Mouse (Mus musculus): ENCODE measurements around the gene Pbld1. TPM values are rescaled to one million over a fixed set of nuclear protein-coding genes. Genes with fewer than 3 reads are reported as not detected.

The Pbld1 gene
- polyA plus RNA-seq, 1 experiment from 2014 or later = 0.75 TPM

DNA sequence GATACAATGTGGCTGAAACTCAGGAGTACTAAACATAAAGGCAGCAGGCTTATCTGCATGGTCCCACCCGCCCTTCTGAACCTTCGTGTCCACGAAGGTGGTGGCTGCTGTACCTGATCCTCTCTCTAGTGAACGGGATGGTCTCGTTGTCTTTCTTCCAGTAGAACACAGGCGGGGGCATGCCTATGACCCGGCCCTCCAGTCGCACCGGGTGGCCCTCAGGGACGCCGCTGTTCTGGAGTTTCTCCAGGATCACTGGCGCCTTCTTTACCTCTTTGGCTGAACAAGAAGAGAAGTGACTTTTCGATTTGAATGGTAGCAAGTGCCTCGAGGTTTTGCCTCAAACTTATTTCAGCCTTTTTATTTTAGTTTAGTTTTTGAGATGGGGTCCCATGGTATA lies 60.0 kb downstream of the Pbld1 start:
- Histone ChIP-seq H3K36me3 (ENCODE audit: control insufficient read depth, insufficient read depth, low read length) (no peaks in the 10 kb centered on the region), H3K27me3 (replicated peaks; ENCODE audit: control insufficient read depth, insufficient read depth, low read length) (no peaks in the 10 kb centered on the region), H3K4me1 (ENCODE audit: control insufficient read depth, insufficient read depth, low read depth, low read length) (no peaks in the 10 kb centered on the region), H3K9ac (ENCODE audit: low read depth, low read length) (no peak overlapping the region), H3K9me3 (ENCODE audit: control insufficient read depth, low read length) (no peaks in the 10 kb centered on the region), H3K4me3 (ENCODE audit: low read length) (no peak overlapping the region), H3K4me2 (ENCODE audit: low read length) (no peak overlapping the region), H3K27ac (ENCODE audit: low read depth, low read length) (no peak overlapping the region)
- WGBS = 75% methylated on average over 14 of the region's 14 CpGs
- ATAC-seq = no peak

DNA sequence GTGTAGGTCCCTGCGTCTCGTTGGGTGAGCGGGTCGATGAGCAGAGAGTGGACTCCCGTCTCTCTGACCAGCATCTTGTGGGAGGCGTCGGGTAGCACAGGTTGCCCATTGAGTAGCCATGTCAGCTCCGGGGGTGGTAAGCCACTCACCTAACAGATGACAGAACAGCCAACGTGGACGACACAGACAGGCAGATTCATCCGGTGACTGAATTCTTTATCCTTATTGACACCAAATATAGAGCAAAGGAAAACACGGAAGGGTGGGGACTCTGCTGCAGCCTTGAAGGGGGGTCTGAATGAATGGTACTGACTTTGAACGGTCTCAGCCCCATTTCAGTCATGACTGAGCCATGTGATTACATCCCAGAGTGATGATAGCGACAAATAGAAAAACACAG lies 62.0 kb downstream of the Pbld1 start:
- no peak overlapping the region for H3K4me2 ChIP-seq (ENCODE audit: low read length)
- H3K27ac ChIP-seq (ENCODE audit: low read depth, low read length) = no peak overlapping the region
- H3K9ac ChIP-seq (ENCODE audit: low read depth, low read length) = no peak overlapping the region
- no peaks in the 10 kb centered on the region for H3K4me1 ChIP-seq (ENCODE audit: control insufficient read depth, insufficient read depth, low read depth, low read length)
- no peaks in the 10 kb centered on the region for H3K9me3 ChIP-seq (ENCODE audit: control insufficient read depth, low read length)
- peak; percentile 27; the same call in 1 of the 2 replicates for ATAC-seq
- 86% methylated on average over 14 of the region's 14 CpGs for WGBS
- H3K4me3 ChIP-seq (ENCODE audit: low read length) = no peak overlapping the region
- H3K27me3 ChIP-seq (replicated peaks; ENCODE audit: control insufficient read depth, insufficient read depth, low read length) = no peaks in the 10 kb centered on the region
- no peaks in the 10 kb centered on the region for H3K36me3 ChIP-seq (ENCODE audit: control insufficient read depth, insufficient read depth, low read length)

DNA sequence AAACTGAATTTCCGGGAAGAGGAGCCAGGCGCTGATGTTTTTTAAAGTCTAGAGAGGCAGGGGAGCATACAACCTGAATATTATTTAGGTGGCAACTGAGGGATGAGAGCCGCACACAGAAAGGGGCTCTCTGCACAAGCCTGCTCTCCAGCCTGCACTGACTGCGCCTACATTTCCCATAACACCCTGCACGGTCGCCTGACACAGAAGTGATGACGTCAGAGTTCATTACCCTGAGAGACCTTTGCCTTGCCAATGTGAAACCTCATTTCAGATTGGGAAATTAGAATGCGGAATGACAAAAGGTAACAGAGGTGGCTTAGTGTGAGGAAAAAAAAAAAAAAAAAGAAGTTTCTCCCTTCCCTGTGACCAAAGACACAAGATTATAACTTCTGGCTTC lies 62.6 kb downstream of the Pbld1 start:
- no peaks in the 10 kb centered on the region for H3K36me3 ChIP-seq (ENCODE audit: control insufficient read depth, insufficient read depth, low read length)
- H3K27me3 ChIP-seq (replicated peaks; ENCODE audit: control insufficient read depth, insufficient read depth, low read length) = no peaks in the 10 kb centered on the region
- no peaks in the 10 kb centered on the region for H3K4me1 ChIP-seq (ENCODE audit: control insufficient read depth, insufficient read depth, low read depth, low read length)
- H3K9me3 ChIP-seq (ENCODE audit: control insufficient read depth, low read length) = no peaks in the 10 kb centered on the region
- no peak overlapping the region for H3K27ac ChIP-seq (ENCODE audit: low read depth, low read length)
- WGBS = 33% methylated on average over 8 of the region's 8 CpGs
- H3K4me3 ChIP-seq (ENCODE audit: low read length) = no peak overlapping the region
- no peak overlapping the region for H3K9ac ChIP-seq (ENCODE audit: low read depth, low read length)
- H3K4me2 ChIP-seq (ENCODE audit: low read length) = no peak overlapping the region
- ATAC-seq = peak; percentile 79

DNA sequence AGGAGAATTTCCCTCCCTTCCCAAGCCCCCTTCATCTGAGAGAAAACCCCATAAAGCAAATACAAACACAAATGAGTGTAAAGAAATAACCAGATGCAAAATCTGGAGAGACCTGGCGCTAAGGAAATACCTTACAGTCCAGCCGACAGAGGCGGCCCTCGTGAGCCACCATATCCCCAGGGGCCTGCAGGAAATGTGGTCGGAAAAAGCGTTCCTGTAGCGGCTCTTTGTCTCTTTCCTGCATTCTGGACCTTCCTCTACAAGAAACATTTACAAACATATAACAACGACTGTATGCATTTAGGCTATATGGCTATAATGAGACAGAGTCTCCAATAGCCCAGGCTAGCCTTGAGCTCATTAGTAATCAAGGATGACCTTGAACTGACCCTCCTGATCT lies 63.2 kb downstream of the Pbld1 start:
- H3K27me3 ChIP-seq (replicated peaks; ENCODE audit: control insufficient read depth, insufficient read depth, low read length) = no peaks in the 10 kb centered on the region
- no peak overlapping the region for H3K4me3 ChIP-seq (ENCODE audit: low read length)
- WGBS = 87% methylated on average over 8 of the region's 8 CpGs
- H3K4me1 ChIP-seq (ENCODE audit: control insufficient read depth, insufficient read depth, low read depth, low read length) = no peaks in the 10 kb centered on the region
- H3K9me3 ChIP-seq (ENCODE audit: control insufficient read depth, low read length) = no peaks in the 10 kb centered on the region
- H3K36me3 ChIP-seq (ENCODE audit: control insufficient read depth, insufficient read depth, low read length) = no peaks in the 10 kb centered on the region
- H3K27ac ChIP-seq (ENCODE audit: low read depth, low read length) = no peak overlapping the region
- ATAC-seq = no peak
- H3K9ac ChIP-seq (ENCODE audit: low read depth, low read length) = no peak overlapping the region
- no peak overlapping the region for H3K4me2 ChIP-seq (ENCODE audit: low read length)

DNA sequence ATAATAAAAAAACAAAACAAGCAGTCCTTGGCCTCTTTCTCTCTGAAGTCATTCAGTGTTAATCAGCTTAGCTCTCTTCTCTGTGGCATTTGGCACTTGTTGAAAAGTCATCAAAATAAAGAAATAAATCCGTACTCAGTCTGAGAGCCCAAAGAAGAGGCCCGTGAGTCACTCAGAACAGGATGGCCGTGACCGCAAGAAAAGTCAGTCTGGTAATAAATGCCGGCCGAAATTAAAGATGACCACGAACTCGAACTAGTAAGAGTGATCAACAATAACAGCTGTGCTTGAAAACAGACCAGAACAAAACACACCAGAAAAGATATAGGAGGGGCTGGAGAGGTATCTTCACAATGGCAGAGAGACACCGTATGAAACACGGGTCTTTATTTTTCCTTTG lies 64.1 kb downstream of the Pbld1 start:
- no peak overlapping the region for H3K27ac ChIP-seq (ENCODE audit: low read depth, low read length)
- no peaks in the 10 kb centered on the region for H3K9me3 ChIP-seq (ENCODE audit: control insufficient read depth, low read length)
- H3K4me2 ChIP-seq (ENCODE audit: low read length) = no peak overlapping the region
- no peak overlapping the region for H3K4me3 ChIP-seq (ENCODE audit: low read length)
- no peak for ATAC-seq
- H3K27me3 ChIP-seq (replicated peaks; ENCODE audit: control insufficient read depth, insufficient read depth, low read length) = no peaks in the 10 kb centered on the region
- 93% methylated on average over 10 of the region's 10 CpGs for WGBS
- no peaks in the 10 kb centered on the region for H3K36me3 ChIP-seq (ENCODE audit: control insufficient read depth, insufficient read depth, low read length)
- no peak overlapping the region for H3K9ac ChIP-seq (ENCODE audit: low read depth, low read length)
- no peaks in the 10 kb centered on the region for H3K4me1 ChIP-seq (ENCODE audit: control insufficient read depth, insufficient read depth, low read depth, low read length)

DNA sequence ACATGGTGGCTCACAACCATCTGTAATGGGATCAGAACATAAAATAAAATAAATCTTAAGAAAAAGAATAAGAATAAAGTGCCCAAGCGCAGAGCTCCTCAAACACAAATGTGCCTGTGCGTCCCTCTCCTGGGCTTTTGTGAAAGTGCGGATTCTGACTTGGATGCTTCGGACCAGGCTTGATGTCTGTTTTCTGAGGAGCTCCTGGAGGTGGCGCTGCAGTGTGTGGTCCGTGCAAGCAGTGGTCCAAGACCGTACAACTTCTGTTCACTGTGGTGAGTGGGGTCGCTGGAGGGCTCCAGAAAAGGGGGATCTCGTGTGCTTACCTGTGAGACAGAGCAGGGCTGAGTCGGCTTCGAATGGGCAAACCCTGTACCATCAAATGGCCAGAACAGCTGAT lies 65.4 kb downstream of the Pbld1 start:
- Histone ChIP-seq H3K9ac (ENCODE audit: low read depth, low read length) (no peak overlapping the region), H3K9me3 (ENCODE audit: control insufficient read depth, low read length) (no peaks in the 10 kb centered on the region), H3K4me1 (ENCODE audit: control insufficient read depth, insufficient read depth, low read depth, low read length) (no peaks in the 10 kb centered on the region), H3K27ac (ENCODE audit: low read depth, low read length) (no peak overlapping the region), H3K4me2 (ENCODE audit: low read length) (no peak overlapping the region), H3K36me3 (ENCODE audit: control insufficient read depth, insufficient read depth, low read length) (no peaks in the 10 kb centered on the region), H3K4me3 (ENCODE audit: low read length) (no peak overlapping the region), H3K27me3 (replicated peaks; ENCODE audit: control insufficient read depth, insufficient read depth, low read length) (no peaks in the 10 kb centered on the region)
- no peak for ATAC-seq
- WGBS = 40% methylated on average over 11 of the region's 11 CpGs

DNA sequence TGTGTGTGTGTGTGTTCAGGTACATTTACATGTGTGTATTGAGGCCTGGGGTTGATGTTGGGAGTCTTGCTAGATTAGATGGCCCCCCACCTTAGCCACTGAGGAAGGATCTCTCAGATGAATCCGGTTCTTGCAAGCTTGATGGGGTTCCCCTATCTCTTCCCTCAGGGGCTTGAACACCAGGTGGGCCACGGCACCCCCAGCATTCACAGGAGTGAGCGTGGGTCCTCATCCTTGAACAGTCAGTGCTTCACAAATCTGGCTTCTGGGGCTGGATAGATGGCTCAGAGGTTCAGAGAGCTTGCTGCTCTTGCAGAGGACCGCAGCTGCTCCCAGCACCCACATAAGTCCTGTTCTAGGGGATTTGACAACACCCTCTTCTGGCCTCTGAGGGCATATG lies 66.2 kb downstream of the Pbld1 start:
- Histone ChIP-seq H3K36me3 (ENCODE audit: control insufficient read depth, insufficient read depth, low read length) (no peaks in the 10 kb centered on the region), H3K9ac (ENCODE audit: low read depth, low read length) (no peak overlapping the region), H3K27me3 (replicated peaks; ENCODE audit: control insufficient read depth, insufficient read depth, low read length) (no peaks in the 10 kb centered on the region), H3K4me2 (ENCODE audit: low read length) (no peak overlapping the region), H3K4me1 (ENCODE audit: control insufficient read depth, insufficient read depth, low read depth, low read length) (no peaks in the 10 kb centered on the region), H3K27ac (ENCODE audit: low read depth, low read length) (no peak overlapping the region), H3K9me3 (ENCODE audit: control insufficient read depth, low read length) (no peaks in the 10 kb centered on the region), H3K4me3 (ENCODE audit: low read length) (no peak overlapping the region)
- ATAC-seq = no peak
- 89% methylated on average over 4 of the region's 4 CpGs for WGBS

DNA sequence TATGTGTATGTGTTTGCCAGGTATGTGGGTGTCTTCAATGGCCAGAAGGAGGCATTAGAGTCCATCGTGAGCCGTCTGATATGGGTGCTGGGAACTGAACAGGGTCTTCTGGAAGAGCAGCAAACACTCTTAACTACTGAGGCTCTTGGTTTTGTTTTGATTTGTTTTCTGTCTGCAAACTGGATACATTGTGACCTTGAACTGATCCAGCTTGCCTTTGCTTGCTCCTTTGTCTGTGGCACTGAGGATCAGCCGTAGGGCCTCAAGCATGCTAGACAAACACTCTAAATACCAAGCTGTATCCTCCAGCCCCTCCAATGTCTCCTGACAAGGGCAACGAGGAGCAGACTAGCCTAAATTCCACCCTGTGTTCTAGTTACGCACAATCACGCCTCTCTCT lies 67.2 kb downstream of the Pbld1 start:
- 92% methylated on average over 6 of the region's 6 CpGs for WGBS
- no peak overlapping the region for H3K9ac ChIP-seq (ENCODE audit: low read depth, low read length)
- no peaks in the 10 kb centered on the region for H3K9me3 ChIP-seq (ENCODE audit: control insufficient read depth, low read length)
- H3K27me3 ChIP-seq (replicated peaks; ENCODE audit: control insufficient read depth, insufficient read depth, low read length) = no peaks in the 10 kb centered on the region
- H3K4me1 ChIP-seq (ENCODE audit: control insufficient read depth, insufficient read depth, low read depth, low read length) = no peaks in the 10 kb centered on the region
- H3K36me3 ChIP-seq (ENCODE audit: control insufficient read depth, insufficient read depth, low read length) = no peaks in the 10 kb centered on the region
- ATAC-seq = no peak
- no peak overlapping the region for H3K4me2 ChIP-seq (ENCODE audit: low read length)
- no peak overlapping the region for H3K4me3 ChIP-seq (ENCODE audit: low read length)
- no peak overlapping the region for H3K27ac ChIP-seq (ENCODE audit: low read depth, low read length)

Data from hindbrain, embryonic 16.5 days (tissue).